Mouse (Mus musculus) brain, embryonic 14.5 days (tissue): ENCODE measurements at regions not wholly inside any gene's neighbourhood (a gene's known extent, or its start where the extent isn't known, plus 50 kb on each side); places are given as distances from the start of the nearest gene placed in this dataset.

ENCODE experiments used
- CTCF ChIP-seq: fragments of 200-500 bp; IDR thresholded peaks from 2 replicates; pipeline ENCODE4 v1.5.1; 2012; ENCODE audit warnings: inconsistent platforms, mild to moderate bottlenecking, moderate library complexity, borderline replicate concordance; ENCODE audit not compliant: insufficient read depth, insufficient read length; ENCODE audit errors: extremely low read depth
- POLR2A ChIP-seq: fragments of 200-500 bp; IDR thresholded peaks from 2 replicates; pipeline ENCODE4 v1.6.1; 2012; ENCODE audit warnings: mild to moderate bottlenecking, inconsistent platforms, borderline replicate concordance; ENCODE audit not compliant: poor library complexity, insufficient read depth, insufficient read length, severe bottlenecking; ENCODE audit errors: extremely low read depth

- TF ChIP-seq POLR2A (no peak), CTCF (no peak)
Measured at GRCm38 (mm10) chr17:60423570-60423969, 1410.4 kb upstream of the Nudt12 start.
